Mouse (Mus musculus): ENCODE measurements at regions not wholly inside any gene's neighbourhood (a gene's known extent, or its start where the extent isn't known, plus 50 kb on each side); places are given as distances from the start of the nearest gene placed in this dataset.
A peak's percentile ranks its signal among the peaks of the same experiment; 100 is the strongest.

- Histone ChIP-seq H3K4me2 (ENCODE audit: low read length) (no peak overlapping the region), H3K9ac (replicated peaks; ENCODE audit: low read length) (no peak overlapping the region), H3K9me3 (ENCODE audit: control insufficient read depth, low read length) (no peaks in the 10 kb centered on the region), H3K4me3 (replicated peaks; ENCODE audit: low read depth, low read length) (no peak overlapping the region), H3K4me1 (ENCODE audit: control insufficient read depth, insufficient read depth, low read length) (no peaks in the 10 kb centered on the region), H3K36me3 (ENCODE audit: control insufficient read depth, insufficient read depth, low read length) (no peaks in the 10 kb centered on the region), H3K27ac (replicated peaks; ENCODE audit: low read depth, low read length) (no peak overlapping the region), H3K27me3 (ENCODE audit: control insufficient read depth, insufficient read depth, low read length) (no peaks in the 10 kb centered on the region)
- DNase-seq (no peak), ATAC-seq (ENCODE audit: low FRiP score, low TSS enrichment) (no peak)
- WGBS: 86% methylated on average over 6 of the region's 6 CpGs
Observed at GRCm38 (mm10) chr5:46488140-46488942, 630.9 kb upstream of the Lcorl start.

- H3K27ac ChIP-seq (replicated peaks; ENCODE audit: low read depth, low read length): no peak overlapping the region
- WGBS: 67% methylated on average over 1 of the region's 1 CpGs
- no peak overlapping the region for H3K4me2 ChIP-seq (ENCODE audit: low read length)
- H3K9me3 ChIP-seq (ENCODE audit: control insufficient read depth, low read length): no peaks in the 10 kb centered on the region
- ATAC-seq (ENCODE audit: low FRiP score, low TSS enrichment): no peak
- H3K27me3 ChIP-seq (ENCODE audit: control insufficient read depth, insufficient read depth, low read length): no peaks in the 10 kb centered on the region
- no peaks in the 10 kb centered on the region for H3K36me3 ChIP-seq (ENCODE audit: control insufficient read depth, insufficient read depth, low read length)
- no peak overlapping the region for H3K9ac ChIP-seq (replicated peaks; ENCODE audit: low read length)
- DNase-seq: no peak
- no peak overlapping the region for H3K4me3 ChIP-seq (replicated peaks; ENCODE audit: low read depth, low read length)
- no peaks in the 10 kb centered on the region for H3K4me1 ChIP-seq (ENCODE audit: control insufficient read depth, insufficient read depth, low read length)
Observed at GRCm38 (mm10) chr5:46486740-46487326, 629.4 kb upstream of the Lcorl start.

GRCm38 (mm10) chr5:46456356-46456755 lies 598.9 kb upstream of the Lcorl start:
- ATAC-seq (ENCODE audit: low FRiP score, low TSS enrichment): no peak
- 95% methylated on average over 3 of the region's 3 CpGs for WGBS

GRCm38 (mm10) chr5:46448274-46448673 lies 590.9 kb upstream of the Lcorl start:
- no peak for ATAC-seq (ENCODE audit: low FRiP score, low TSS enrichment)
- H3K4me2 ChIP-seq (ENCODE audit: low read length): no peak overlapping the region
- no peak overlapping the region for H3K4me3 ChIP-seq (replicated peaks; ENCODE audit: low read depth, low read length)
- H3K4me1 ChIP-seq (ENCODE audit: control insufficient read depth, insufficient read depth, low read length): no peaks in the 10 kb centered on the region
- H3K9me3 ChIP-seq (ENCODE audit: control insufficient read depth, low read length): no peaks in the 10 kb centered on the region
- no peak overlapping the region for H3K27ac ChIP-seq (replicated peaks; ENCODE audit: low read depth, low read length)
- 78% methylated on average over 4 of the region's 4 CpGs for WGBS
- H3K36me3 ChIP-seq (ENCODE audit: control insufficient read depth, insufficient read depth, low read length): no peaks in the 10 kb centered on the region
- DNase-seq: no peak
- no peak overlapping the region for H3K9ac ChIP-seq (replicated peaks; ENCODE audit: low read length)
- H3K27me3 ChIP-seq (ENCODE audit: control insufficient read depth, insufficient read depth, low read length): no peaks in the 10 kb centered on the region

More at GRCm38 (mm10) chr5:46456356-46456755, 598.9 kb upstream of the Lcorl start:
- H3K27me3 ChIP-seq (ENCODE audit: control insufficient read depth, insufficient read depth, low read length): no peaks in the 10 kb centered on the region
- no peak overlapping the region for H3K4me3 ChIP-seq (replicated peaks; ENCODE audit: low read depth, low read length)
- H3K4me1 ChIP-seq (ENCODE audit: control insufficient read depth, insufficient read depth, low read length): no peaks in the 10 kb centered on the region
- H3K4me2 ChIP-seq (ENCODE audit: low read length): no peak overlapping the region
- H3K9me3 ChIP-seq (ENCODE audit: control insufficient read depth, low read length): no peaks in the 10 kb centered on the region
- H3K36me3 ChIP-seq (ENCODE audit: control insufficient read depth, insufficient read depth, low read length): no peaks in the 10 kb centered on the region
- no peak overlapping the region for H3K27ac ChIP-seq (replicated peaks; ENCODE audit: low read depth, low read length)
- DNase-seq: no peak
- H3K9ac ChIP-seq (replicated peaks; ENCODE audit: low read length): no peak overlapping the region

- ATAC-seq (ENCODE audit: low FRiP score, low TSS enrichment) (no peak), DNase-seq (peak; percentile 32)
- Histone ChIP-seq H3K36me3 (ENCODE audit: control insufficient read depth, insufficient read depth, low read length) (no peaks in the 10 kb centered on the region), H3K9me3 (ENCODE audit: control insufficient read depth, low read length) (no peaks in the 10 kb centered on the region), H3K4me2 (ENCODE audit: low read length) (no peak overlapping the region), H3K4me3 (replicated peaks; ENCODE audit: low read depth, low read length) (no peak overlapping the region), H3K27ac (replicated peaks; ENCODE audit: low read depth, low read length) (no peak overlapping the region), H3K4me1 (ENCODE audit: control insufficient read depth, insufficient read depth, low read length) (no peaks in the 10 kb centered on the region), H3K27me3 (ENCODE audit: control insufficient read depth, insufficient read depth, low read length) (no peaks in the 10 kb centered on the region), H3K9ac (replicated peaks; ENCODE audit: low read length) (no peak overlapping the region)
- WGBS: 53% methylated on average over 3 of the region's 3 CpGs
Observed at GRCm38 (mm10) chr5:46445844-46446243, 588.4 kb upstream of the Lcorl start.

GRCm38 (mm10) chr5:46445122-46445521 lies 587.7 kb upstream of the Lcorl start:
- WGBS: 10% methylated on average over 7 of the region's 7 CpGs
- DNase-seq: peak; percentile 45
- no peaks in the 10 kb centered on the region for H3K4me1 ChIP-seq (ENCODE audit: control insufficient read depth, insufficient read depth, low read length)
- H3K9ac ChIP-seq (replicated peaks; ENCODE audit: low read length): no peak overlapping the region
- H3K27ac ChIP-seq (replicated peaks; ENCODE audit: low read depth, low read length): no peak overlapping the region
- no peaks in the 10 kb centered on the region for H3K9me3 ChIP-seq (ENCODE audit: control insufficient read depth, low read length)
- H3K36me3 ChIP-seq (ENCODE audit: control insufficient read depth, insufficient read depth, low read length): no peaks in the 10 kb centered on the region
- no peak overlapping the region for H3K4me3 ChIP-seq (replicated peaks; ENCODE audit: low read depth, low read length)
- no peaks in the 10 kb centered on the region for H3K27me3 ChIP-seq (ENCODE audit: control insufficient read depth, insufficient read depth, low read length)
- peak; percentile 62; the same call in 1 of the 2 replicates for ATAC-seq (ENCODE audit: low FRiP score, low TSS enrichment)
- H3K4me2 ChIP-seq (ENCODE audit: low read length): peak overlapping the region; percentile 23; the same call in 1 of the 2 replicates

GRCm38 (mm10) chr5:46443805-46444340 lies 586.5 kb upstream of the Lcorl start:
- Histone ChIP-seq H3K9me3 (ENCODE audit: control insufficient read depth, low read length) (no peaks in the 10 kb centered on the region), H3K9ac (replicated peaks; ENCODE audit: low read length) (no peak overlapping the region), H3K4me3 (replicated peaks; ENCODE audit: low read depth, low read length) (no peak overlapping the region), H3K27ac (replicated peaks; ENCODE audit: low read depth, low read length) (no peak overlapping the region), H3K4me1 (ENCODE audit: control insufficient read depth, insufficient read depth, low read length) (no peaks in the 10 kb centered on the region), H3K27me3 (ENCODE audit: control insufficient read depth, insufficient read depth, low read length) (no peaks in the 10 kb centered on the region), H3K36me3 (ENCODE audit: control insufficient read depth, insufficient read depth, low read length) (no peaks in the 10 kb centered on the region), H3K4me2 (ENCODE audit: low read length) (peak overlapping the region; percentile 35)
- 14% methylated on average over 12 of the region's 12 CpGs for WGBS
- ATAC-seq (ENCODE audit: low FRiP score, low TSS enrichment) (no peak; the same call in 1 of the 2 replicates), DNase-seq (peak; percentile 82)

- H3K4me2 ChIP-seq (ENCODE audit: low read length): no peak overlapping the region
- no peak overlapping the region for H3K4me3 ChIP-seq (replicated peaks; ENCODE audit: low read depth, low read length)
Observed at GRCm38 (mm10) chr5:46442600-46443248, 585.3 kb upstream of the Lcorl start.

More at GRCm38 (mm10) chr5:46442600-46443248, 585.3 kb upstream of the Lcorl start:
- Histone ChIP-seq H3K36me3 (ENCODE audit: control insufficient read depth, insufficient read depth, low read length) (no peaks in the 10 kb centered on the region), H3K9me3 (ENCODE audit: control insufficient read depth, low read length) (no peaks in the 10 kb centered on the region), H3K27ac (replicated peaks; ENCODE audit: low read depth, low read length) (no peak overlapping the region), H3K27me3 (ENCODE audit: control insufficient read depth, insufficient read depth, low read length) (no peaks in the 10 kb centered on the region), H3K4me1 (ENCODE audit: control insufficient read depth, insufficient read depth, low read length) (no peaks in the 10 kb centered on the region), H3K9ac (replicated peaks; ENCODE audit: low read length) (no peak overlapping the region)
- 79% methylated on average over 6 of the region's 6 CpGs for WGBS
- no peak for ATAC-seq (ENCODE audit: low FRiP score, low TSS enrichment)
- DNase-seq: peak; percentile 30

All from midbrain, embryonic 14.5 days (tissue).